17 mouse cellular contexts compared by ENCODE assay signal in the genomic region with DNA sequence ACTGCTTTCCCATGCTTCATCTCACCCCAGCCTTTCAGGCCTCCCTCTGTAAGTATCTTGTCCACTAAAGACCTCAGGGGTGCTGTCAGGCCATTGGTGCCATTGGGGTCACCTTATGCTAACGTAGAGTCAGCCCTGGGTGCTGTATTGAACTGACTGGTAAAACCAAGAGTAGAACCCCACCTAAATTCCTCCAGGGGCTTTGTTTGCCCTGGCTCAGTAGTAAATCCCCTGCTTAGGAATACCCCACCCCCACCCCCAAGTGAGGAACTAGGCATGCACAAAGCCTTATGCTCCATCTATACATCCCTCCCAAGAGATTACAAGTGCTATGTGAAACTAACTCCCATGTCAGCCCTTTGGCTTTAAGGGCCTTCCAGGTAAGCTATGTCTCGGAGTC. TPM values are rescaled to one million over a fixed set of nuclear protein-coding genes. Genes with fewer than 3 reads are reported as not detected.
DNase-seq lines count a peak whose midpoint lies in the region; ATAC-seq and TF ChIP-seq lines count a peak whose summit lies in the region.
"Had no signal": no experiment of that assay in that cellular context is flagged by ENCODE, and none has a peak within 500 bp of the region (broad histone marks: within the 10 kb centered on the region; RNA-seq: fewer than 3 reads in every experiment).

No protein-coding gene starts in this region.

- in situ Hi-C loops in ES-E14 (cut with MboI; ENCODE audit: low sequenced_read_pairs in 2 of 2, unreplicated experiment in 2 of 2), result no loop called here

- 97% methylated on average over 2 of the region's 2 CpGs for WGBS in forebrain, embryonic 10.5 days
- WGBS in forebrain, embryonic 12.5 days, result 91% methylated on average over 2 of the region's 2 CpGs
- 93% methylated on average over 2 of the region's 2 CpGs for WGBS in limb, embryonic 12.5 days
- WGBS in limb, embryonic 10.5 days, result 99% methylated on average over 2 of the region's 2 CpGs
- WGBS in liver, embryonic 14.5 days (ENCODE audit: insufficient replicate concordance), result 84% methylated on average over 2 of the region's 2 CpGs
- 90% methylated on average over 2 of the region's 2 CpGs for WGBS in hindbrain, embryonic 14.5 days

- intact Hi-C loops in left cerebral cortex, adult 2 months (cut with DNase I), result no loop called here

- H3K9ac ChIP-seq in forebrain, embryonic 12.5 days, result no peak overlapping the region
- H3K9ac ChIP-seq in limb, embryonic 12.5 days (replicated peaks), result no peak overlapping the region
- no peak overlapping the region for H3K9ac ChIP-seq in ES-E14 (ENCODE audit: insufficient read depth, low read depth, low read length, poor library complexity, severe bottlenecking)
- H3K9ac ChIP-seq in liver, embryonic 14.5 days (replicated peaks), result peak overlapping the region; percentile 1
- H3K9ac ChIP-seq in hindbrain, embryonic 14.5 days, result no peak overlapping the region
- H3K9ac ChIP-seq: forebrain, postnatal 0 days; hindbrain, embryonic 13.5 days; intestine, embryonic 15.5 days; midbrain, embryonic 12.5 days had no signal

- H3K4me2 ChIP-seq in forebrain, embryonic 12.5 days, result no peak overlapping the region
- H3K4me2 ChIP-seq in limb, embryonic 12.5 days, result no peak overlapping the region
- peak overlapping the region; percentile 82 for H3K4me2 ChIP-seq in liver, embryonic 14.5 days (ENCODE audit: low read depth)
- H3K4me2 ChIP-seq in hindbrain, embryonic 14.5 days (replicated peaks), result no peak overlapping the region
- H3K4me2 ChIP-seq: hindbrain, embryonic 13.5 days; intestine, embryonic 15.5 days; midbrain, embryonic 12.5 days had no signal

- H3K4me3 ChIP-seq in forebrain, embryonic 10.5 days, result no peak overlapping the region
- no peak overlapping the region for H3K4me3 ChIP-seq in forebrain, embryonic 12.5 days (replicated peaks)
- H3K4me3 ChIP-seq in limb, embryonic 12.5 days (replicated peaks), result no peak overlapping the region
- H3K4me3 ChIP-seq in limb, embryonic 10.5 days, result no peak overlapping the region
- no peak overlapping the region for H3K4me3 ChIP-seq in ES-E14 (ENCODE audit: insufficient read depth in 1 of 2, low read depth in 1 of 2, low read length in 2 of 2, poor library complexity in 1 of 2, severe bottlenecking in 1 of 2)
- no peak overlapping the region for H3K4me3 ChIP-seq in liver, embryonic 14.5 days (ENCODE audit: insufficient read depth in 1 of 2, low read depth in 2 of 2, low read length in 2 of 2)
- H3K4me3 ChIP-seq in left cerebral cortex, adult 2 months, result no peak overlapping the region
- no peak overlapping the region for H3K4me3 ChIP-seq in hindbrain, embryonic 14.5 days (replicated peaks; ENCODE audit: low read length)
- H3K4me3 ChIP-seq: heart, adult 2 months; hindbrain, embryonic 13.5 days; intestine, embryonic 15.5 days; midbrain, embryonic 12.5 days had no signal

- peaks cover 6% of the 10 kb centered on the region; the same call in 1 of the 2 replicates for H3K4me1 ChIP-seq in forebrain, embryonic 10.5 days
- peaks cover 7% of the 10 kb centered on the region for H3K4me1 ChIP-seq in forebrain, embryonic 12.5 days
- H3K4me1 ChIP-seq in limb, embryonic 12.5 days (replicated peaks), result no peaks in the 10 kb centered on the region
- no peaks in the 10 kb centered on the region for H3K4me1 ChIP-seq in limb, embryonic 10.5 days
- peaks cover 17 to 34% of the 10 kb centered on the region in 2 experiments for H3K4me1 ChIP-seq in ES-E14 (ENCODE audit: control insufficient read depth in 2 of 2, insufficient read depth in 2 of 2, low read length in 2 of 2, poor library complexity in 1 of 2)
- H3K4me1 ChIP-seq in liver, embryonic 14.5 days (replicated peaks; ENCODE audit: control insufficient read depth in 2 of 2, insufficient read depth in 2 of 2, low read length in 1 of 2), result peaks cover 47 to 49% of the 10 kb centered on the region in 2 experiments
- H3K4me1 ChIP-seq in hindbrain, embryonic 14.5 days (replicated peaks; ENCODE audit: control insufficient read depth, insufficient read depth, low read length), result no peaks in the 10 kb centered on the region

- no peaks in the 10 kb centered on the region for H3K27me3 ChIP-seq in forebrain, embryonic 10.5 days (ENCODE audit: poor library complexity, severe bottlenecking)
- no peaks in the 10 kb centered on the region for H3K27me3 ChIP-seq in forebrain, embryonic 12.5 days
- H3K27me3 ChIP-seq in limb, embryonic 12.5 days, result no peaks in the 10 kb centered on the region
- no peaks in the 10 kb centered on the region for H3K27me3 ChIP-seq in limb, embryonic 10.5 days (ENCODE audit: low read depth, poor library complexity, severe bottlenecking)
- H3K27me3 ChIP-seq in liver, embryonic 14.5 days (ENCODE audit: control insufficient read depth, insufficient read depth, low read length), result no peaks in the 10 kb centered on the region
- no peaks in the 10 kb centered on the region for H3K27me3 ChIP-seq in hindbrain, embryonic 14.5 days (ENCODE audit: control insufficient read depth, insufficient read depth, low read length)
- H3K27me3 ChIP-seq: hindbrain, embryonic 13.5 days; intestine, embryonic 15.5 days; midbrain, embryonic 12.5 days; Patski had no signal

- H3K27ac ChIP-seq in forebrain, embryonic 10.5 days, result 0 out of 2 replicates have a peak overlapping the region, but pooled peaks have one; percentile 12
- H3K27ac ChIP-seq in forebrain, embryonic 12.5 days, result no peak overlapping the region
- H3K27ac ChIP-seq in limb, embryonic 12.5 days, result peak overlapping the region; percentile 50; the same call in 1 of the 2 replicates
- H3K27ac ChIP-seq in limb, embryonic 10.5 days, result no peak overlapping the region
- peak overlapping the region; percentile 71 for H3K27ac ChIP-seq in ES-E14 (ENCODE audit: insufficient read depth, low read depth, low read length, poor library complexity, severe bottlenecking)
- peak overlapping the region; percentile 78 for H3K27ac ChIP-seq in liver, embryonic 14.5 days
- no peak overlapping the region for H3K27ac ChIP-seq in left cerebral cortex, adult 2 months
- no peak overlapping the region for H3K27ac ChIP-seq in hindbrain, embryonic 14.5 days
- H3K27ac ChIP-seq: heart, adult 2 months; hindbrain, embryonic 13.5 days; midbrain, embryonic 12.5 days had no signal

- no peak for TF ChIP-seq EP300 in liver, embryonic 14.5 days (IDR thresholded peaks at IDR 0.05; ENCODE audit: low read depth)

- ATAC-seq in forebrain, embryonic 12.5 days (ENCODE audit: low FRiP score), result no peak
- ATAC-seq in limb, embryonic 12.5 days (ENCODE audit: insufficient number of reproducible peaks, insufficient read depth, low FRiP score, low TSS enrichment, low read depth), result no peak
- ATAC-seq in liver, embryonic 14.5 days (ENCODE audit: insufficient read depth), result no peak
- no peak for ATAC-seq in hindbrain, embryonic 14.5 days (ENCODE audit: low FRiP score)
- ATAC-seq: Patski had no signal

- no peaks in the 10 kb centered on the region for H3K9me3 ChIP-seq in forebrain, embryonic 10.5 days
- H3K9me3 ChIP-seq in forebrain, embryonic 12.5 days, result no peaks in the 10 kb centered on the region
- H3K9me3 ChIP-seq in limb, embryonic 12.5 days, result no peaks in the 10 kb centered on the region
- no peaks in the 10 kb centered on the region for H3K9me3 ChIP-seq in limb, embryonic 10.5 days (replicated peaks)
- no peaks in the 10 kb centered on the region for H3K9me3 ChIP-seq in ES-E14 (ENCODE audit: control insufficient read depth, insufficient read depth, low read depth, low read length)
- H3K9me3 ChIP-seq in liver, embryonic 14.5 days (ENCODE audit: control insufficient read depth, low read length), result no peaks in the 10 kb centered on the region
- H3K9me3 ChIP-seq in hindbrain, embryonic 14.5 days (ENCODE audit: control insufficient read depth, low read length), result no peaks in the 10 kb centered on the region
- H3K9me3 ChIP-seq: hindbrain, embryonic 13.5 days; intestine, embryonic 15.5 days; midbrain, embryonic 12.5 days had no signal

- DNase-seq in forebrain, embryonic 10.5 days (ENCODE audit: extremely low spot score, low spot score), result no peak
- no peak for DNase-seq in limb, embryonic 10.5 days (ENCODE audit: low spot score)
- DNase-seq in ES-E14 (ENCODE audit: low read depth, low spot score), result no peak
- no peak for DNase-seq in liver, embryonic 14.5 days (ENCODE audit: low read depth in 3 of 3, low spot score in 3 of 3)
- no peak for DNase-seq in left cerebral cortex, adult 2 months (ENCODE audit: extremely low spot score in 1 of 2, low spot score in 2 of 2)
- no peak for DNase-seq in hindbrain, embryonic 14.5 days (ENCODE audit: low spot score)
- DNase-seq: cerebellum, postnatal 14 days; forebrain, postnatal 0 days; heart, adult 2 months; lung, adult 2 months; right cerebral cortex, adult 18-20 months had no signal

- peaks cover 87% of the 10 kb centered on the region for H3K36me3 ChIP-seq in forebrain, embryonic 10.5 days (replicated peaks)
- peaks cover 34% of the 10 kb centered on the region for H3K36me3 ChIP-seq in forebrain, embryonic 12.5 days (replicated peaks)
- H3K36me3 ChIP-seq in limb, embryonic 12.5 days, result peaks cover 59% of the 10 kb centered on the region
- H3K36me3 ChIP-seq in limb, embryonic 10.5 days, result peaks cover 84% of the 10 kb centered on the region
- peaks cover 17% of the 10 kb centered on the region; the same call in 1 of the 2 replicates for H3K36me3 ChIP-seq in ES-E14 (ENCODE audit: control insufficient read depth, insufficient read depth, low read length, poor library complexity, severe bottlenecking)
- H3K36me3 ChIP-seq in liver, embryonic 14.5 days (replicated peaks; ENCODE audit: control insufficient read depth, insufficient read depth, low read depth), result peaks cover 2% of the 10 kb centered on the region; the same call in 1 of the 2 replicates
- H3K36me3 ChIP-seq in hindbrain, embryonic 14.5 days (replicated peaks; ENCODE audit: control insufficient read depth, insufficient read depth), result peaks cover 16% of the 10 kb centered on the region
- H3K36me3 ChIP-seq: intestine, embryonic 15.5 days had no signal

- TF ChIP-seq CTCF in liver, embryonic 14.5 days (IDR thresholded peaks at IDR 0.05; ENCODE audit: low read depth), result no peak
- no peak for TF ChIP-seq CTCF in left cerebral cortex, adult 2 months (IDR thresholded peaks at IDR 0.05)

RNA-seq across cellular contexts. Expression of a gene that starts 10.9 kb away (rescaled TPM):
- 58.3 and 59.8 TPM in 2 replicates for polyA plus RNA-seq in forebrain, embryonic 10.5 days (2016; fragmentation: Nextera tagmentation; extraction: Ambion mirVana)
- 54.7 and 62.5 TPM in 2 replicates for polyA plus RNA-seq in forebrain, embryonic 12.5 days (2016; fragmentation: Nextera tagmentation; extraction: Ambion mirVana)
- polyA plus RNA-seq in limb, embryonic 12.5 days (2016; fragmentation: Nextera tagmentation; extraction: Ambion mirVana), result 72.3 and 82.4 TPM in 2 replicates
- polyA plus RNA-seq in limb, embryonic 10.5 days (2016; fragmentation: Nextera tagmentation; extraction: Ambion mirVana), result 85.8 and 100 TPM in 2 replicates
- total RNA-seq in ES-E14 (2012; rRNA removed), result 60.0 and 67.3 TPM in 2 replicates
- 25.6 and 26.4 TPM in 2 replicates for polyA plus RNA-seq in liver, embryonic 14.5 days (2012; rRNA removed)
- polyA plus RNA-seq in liver, embryonic 14.5 days (2014; fragmentation: Nextera tagmentation; extraction: Ambion mirVana), result 13.6 and 17.1 TPM in 2 replicates
- total RNA-seq in left cerebral cortex, adult 2 months (2021), result 10 to 100 TPM; 78.2 to 79.5 TPM
- 37.0 and 41.3 TPM in 2 replicates for polyA plus RNA-seq in hindbrain, embryonic 14.5 days (2014; fragmentation: Nextera tagmentation; extraction: Ambion mirVana)

RNA-seq across cellular contexts. Expression of a gene that starts 31.6 kb away (rescaled TPM):
- polyA plus RNA-seq in forebrain, embryonic 10.5 days (2016; fragmentation: Nextera tagmentation; extraction: Ambion mirVana), result 4.4 and 5.1 TPM in 2 replicates
- 4.9 and 7.2 TPM in 2 replicates for polyA plus RNA-seq in forebrain, embryonic 12.5 days (2016; fragmentation: Nextera tagmentation; extraction: Ambion mirVana)
- 3.4 and 3.9 TPM in 2 replicates for polyA plus RNA-seq in limb, embryonic 12.5 days (2016; fragmentation: Nextera tagmentation; extraction: Ambion mirVana)
- polyA plus RNA-seq in limb, embryonic 10.5 days (2016; fragmentation: Nextera tagmentation; extraction: Ambion mirVana), result 3.6 and 4.3 TPM in 2 replicates
- not detected in 2 replicates for total RNA-seq in ES-E14 (2012; rRNA removed)
- polyA plus RNA-seq in liver, embryonic 14.5 days (2012; rRNA removed), result 5.3 and 5.7 TPM in 2 replicates
- polyA plus RNA-seq in liver, embryonic 14.5 days (2014; fragmentation: Nextera tagmentation; extraction: Ambion mirVana), result 2.1 and 2.3 TPM in 2 replicates
- under 1 TPM in 1 of 2 experiments, not detected in 1; 0.29 TPM for total RNA-seq in left cerebral cortex, adult 2 months (2021)
- polyA plus RNA-seq in hindbrain, embryonic 14.5 days (2014; fragmentation: Nextera tagmentation; extraction: Ambion mirVana), result 0.99 and 2.0 TPM in 2 replicates
- polyA plus RNA-seq: Patski had no signal

RNA-seq across cellular contexts. Expression of a gene that starts 35.0 kb away (rescaled TPM):
- 31.4 and 32.3 TPM in 2 replicates for polyA plus RNA-seq in forebrain, embryonic 10.5 days (2016; fragmentation: Nextera tagmentation; extraction: Ambion mirVana)
- polyA plus RNA-seq in forebrain, embryonic 12.5 days (2016; fragmentation: Nextera tagmentation; extraction: Ambion mirVana), result 54.5 and 55.9 TPM in 2 replicates
- 38.1 and 38.3 TPM in 2 replicates for polyA plus RNA-seq in limb, embryonic 12.5 days (2016; fragmentation: Nextera tagmentation; extraction: Ambion mirVana)
- 30.9 and 35.7 TPM in 2 replicates for polyA plus RNA-seq in limb, embryonic 10.5 days (2016; fragmentation: Nextera tagmentation; extraction: Ambion mirVana)
- 22.6 and 24.7 TPM in 2 replicates for total RNA-seq in ES-E14 (2012; rRNA removed)
- polyA plus RNA-seq in liver, embryonic 14.5 days (2012; rRNA removed), result 14.6 and 15.3 TPM in 2 replicates
- polyA plus RNA-seq in liver, embryonic 14.5 days (2014; fragmentation: Nextera tagmentation; extraction: Ambion mirVana), result 17.0 and 21.9 TPM in 2 replicates
- 10 to 100 TPM; 52.3 to 53.2 TPM for total RNA-seq in left cerebral cortex, adult 2 months (2021)
- 74.0 and 83.0 TPM in 2 replicates for polyA plus RNA-seq in hindbrain, embryonic 14.5 days (2014; fragmentation: Nextera tagmentation; extraction: Ambion mirVana)

RNA-seq across cellular contexts. Expression of a gene that starts 35.1 kb away (rescaled TPM):
- polyA plus RNA-seq in forebrain, embryonic 10.5 days (2016; fragmentation: Nextera tagmentation; extraction: Ambion mirVana), result 19.0 and 20.4 TPM in 2 replicates
- 17.3 TPM in 2 replicates for polyA plus RNA-seq in forebrain, embryonic 12.5 days (2016; fragmentation: Nextera tagmentation; extraction: Ambion mirVana)
- polyA plus RNA-seq in limb, embryonic 12.5 days (2016; fragmentation: Nextera tagmentation; extraction: Ambion mirVana), result 20.2 and 21.1 TPM in 2 replicates
- polyA plus RNA-seq in limb, embryonic 10.5 days (2016; fragmentation: Nextera tagmentation; extraction: Ambion mirVana), result 17.6 and 26.2 TPM in 2 replicates
- total RNA-seq in ES-E14 (2012; rRNA removed), result 22.8 and 23.6 TPM in 2 replicates
- 6.1 and 6.6 TPM in 2 replicates for polyA plus RNA-seq in liver, embryonic 14.5 days (2012; rRNA removed)
- polyA plus RNA-seq in liver, embryonic 14.5 days (2014; fragmentation: Nextera tagmentation; extraction: Ambion mirVana), result 7.7 and 9.0 TPM in 2 replicates
- total RNA-seq in left cerebral cortex, adult 2 months (2021), result 10 to 100 TPM; 21.7 to 22.2 TPM
- 17.2 and 18.7 TPM in 2 replicates for polyA plus RNA-seq in hindbrain, embryonic 14.5 days (2014; fragmentation: Nextera tagmentation; extraction: Ambion mirVana)

RNA-seq across cellular contexts. Expression of a gene that starts 47.5 kb away (rescaled TPM):
- polyA plus RNA-seq in forebrain, embryonic 10.5 days (2016; fragmentation: Nextera tagmentation; extraction: Ambion mirVana), result 116 and 119 TPM in 2 replicates
- polyA plus RNA-seq in forebrain, embryonic 12.5 days (2016; fragmentation: Nextera tagmentation; extraction: Ambion mirVana), result 68.0 and 68.2 TPM in 2 replicates
- polyA plus RNA-seq in limb, embryonic 12.5 days (2016; fragmentation: Nextera tagmentation; extraction: Ambion mirVana), result 108 and 117 TPM in 2 replicates
- 130 and 137 TPM in 2 replicates for polyA plus RNA-seq in limb, embryonic 10.5 days (2016; fragmentation: Nextera tagmentation; extraction: Ambion mirVana)
- total RNA-seq in ES-E14 (2012; rRNA removed), result 133 and 191 TPM in 2 replicates
- 14.8 and 16.3 TPM in 2 replicates for polyA plus RNA-seq in liver, embryonic 14.5 days (2012; rRNA removed)
- 24.8 and 26.4 TPM in 2 replicates for polyA plus RNA-seq in liver, embryonic 14.5 days (2014; fragmentation: Nextera tagmentation; extraction: Ambion mirVana)
- 10 to 100 TPM; 13.1 to 13.9 TPM for total RNA-seq in left cerebral cortex, adult 2 months (2021)
- polyA plus RNA-seq in hindbrain, embryonic 14.5 days (2014; fragmentation: Nextera tagmentation; extraction: Ambion mirVana), result 46.3 and 51.1 TPM in 2 replicates

Comparison
In these comparisons a context has a peak if more than half of its experiments do, and no peak if none do; other contexts are left out.
1. H3K27ac ChIP-seq: peak in forebrain, embryonic 10.5 days (single experiment), limb, embryonic 12.5 days (single experiment), ES-E14 (single experiment) and liver, embryonic 14.5 days (single experiment); none in forebrain, embryonic 12.5 days (single experiment), limb, embryonic 10.5 days (single experiment), left cerebral cortex, adult 2 months (single experiment) and hindbrain, embryonic 14.5 days (single experiment).